Mouse (Mus musculus) myocyte (in vitro differentiated cells): Measurements from ENCODE around the gene Pde7b. TPM values are rescaled to one million over a fixed set of nuclear protein-coding genes. Genes with fewer than 3 reads are reported as not detected.
A peak's percentile ranks its signal among the peaks of the same experiment; 100 is the strongest.

Source experiments
- H3K27me3 ChIP-seq: one replicate; pipeline ENCODE4 v1.6.1; 2011; ENCODE audit not compliant: control insufficient read depth, insufficient read depth, insufficient read length
- H3K36me3 ChIP-seq: one replicate; pipeline ENCODE4 v1.6.1; 2011; ENCODE audit not compliant: control insufficient read depth, insufficient read depth
- H3K4me2 ChIP-seq: one replicate; pipeline ENCODE4 v1.6.1; 2011; ENCODE audit warnings: low read depth, control low read depth
- H3K4me3 ChIP-seq: one replicate; pipeline ENCODE4 v1.5.1; 2011; ENCODE audit warnings: mild to moderate bottlenecking, control low read depth, moderate library complexity
- H3K79me2 ChIP-seq: one replicate; pipeline ENCODE4 v1.6.1; 2011; ENCODE audit not compliant: control insufficient read depth, insufficient read depth
- H3ac ChIP-seq: one replicate; pipeline ENCODE4 v1.6.1; 2011; ENCODE audit not compliant: control insufficient read depth, insufficient read length
- CEBPB ChIP-seq: IDR thresholded peaks from 2 replicates; pipeline ENCODE4 v1.6.1; 2011; ENCODE audit warnings: mild to moderate bottlenecking, moderate library complexity; ENCODE audit not compliant: poor library complexity, insufficient read depth, severe bottlenecking
- E2F4 ChIP-seq: IDR thresholded peaks from one replicate; pipeline ENCODE4 v1.6.1; 2011; ENCODE audit warnings: mild to moderate bottlenecking, control low read depth, moderate library complexity; ENCODE audit not compliant: insufficient read depth
- MAX ChIP-seq: IDR thresholded peaks from one replicate; pipeline ENCODE4 v1.6.1; 2011; ENCODE audit warnings: low read depth, mild to moderate bottlenecking, control low read depth
- MYOD1 ChIP-seq, 3 experiments: IDR thresholded peaks; one replicate each; pipeline ENCODE4 v1.6.1; 2011; ENCODE audit warnings: control low read depth in 2 of 3, low read depth in 2 of 3, mild to moderate bottlenecking in 2 of 3, moderate library complexity in 1 of 3; ENCODE audit not compliant: insufficient read length in 2 of 3, control insufficient read depth in 1 of 3
- MYOG ChIP-seq, 3 experiments: IDR thresholded peaks; one replicate each; pipeline ENCODE4 v1.6.1; 2011; ENCODE audit warnings: control low read depth in 2 of 3, low read depth in 2 of 3, mild to moderate bottlenecking in 2 of 3; ENCODE audit not compliant: insufficient read length in 2 of 3, control insufficient read depth in 1 of 3, insufficient read depth in 1 of 3
- POLR2A ChIP-seq: IDR thresholded peaks from one replicate; pipeline ENCODE4 v1.6.1; 2011; ENCODE audit warnings: low read depth, mild to moderate bottlenecking, control low read depth, moderate library complexity; ENCODE audit not compliant: insufficient read length
- POLR2AphosphoS2 ChIP-seq: IDR thresholded peaks from one replicate; pipeline ENCODE4 v1.6.1; 2011; ENCODE audit warnings: low read depth, control low read depth; ENCODE audit not compliant: insufficient read length
- REST ChIP-seq: IDR thresholded peaks from one replicate; pipeline ENCODE4 v1.6.1; 2011; ENCODE audit warnings: mild to moderate bottlenecking, control low read depth, moderate library complexity; ENCODE audit not compliant: insufficient read depth, insufficient read length
- SRF ChIP-seq: IDR thresholded peaks from one replicate; pipeline ENCODE4 v1.6.1; 2011; ENCODE audit warnings: low read depth; ENCODE audit not compliant: control insufficient read depth, insufficient read length
- TCF12 ChIP-seq: IDR thresholded peaks from one replicate; pipeline ENCODE4 v1.6.1; 2011; ENCODE audit warnings: mild to moderate bottlenecking, control low read depth; ENCODE audit not compliant: poor library complexity, insufficient read depth, severe bottlenecking
- TCF3 ChIP-seq: IDR thresholded peaks from one replicate; pipeline ENCODE4 v1.6.1; 2011; ENCODE audit warnings: low read depth, control low read depth; ENCODE audit not compliant: insufficient read length
- USF1 ChIP-seq: IDR thresholded peaks from one replicate; pipeline ENCODE4 v1.6.1; 2011; ENCODE audit warnings: low read depth, mild to moderate bottlenecking, control low read depth, moderate library complexity
- polyA plus RNA-seq: library from polyadenylated mRNA; unstranded; fragments of >200 nt; fragmentation: generic; extraction: Trizol; gene quantifications from one replicate; pipeline ENCODE4 v1.2.1, GENCODE M21; 2012; ENCODE audit warnings: missing spikeins

Gene Pde7b
- polyA plus RNA-seq, 1 experiment: 0.16 TPM

- Histone ChIP-seq H3K36me3 (no peaks in the 10 kb centered on the region), H3K4me2 (no peak overlapping the region), H3ac (no peak overlapping the region), H3K4me3 (no peak overlapping the region), H3K79me2 (no peaks in the 10 kb centered on the region), H3K27me3 (no peaks in the 10 kb centered on the region)
- TF ChIP-seq REST (no peak), CEBPB (no peak), MYOG (IDR thresholded peaks at IDR 0.05; ENCODE audit: control insufficient read depth in 1 of 3, insufficient read depth in 1 of 3, insufficient read length in 2 of 3, low read depth in 2 of 3) (no peak), SRF (no peak), E2F4 (no peak), MAX (no peak), USF1 (no peak), TCF12 (no peak), POLR2AphosphoS2 (no peak), POLR2A (no peak), MYOD1 (IDR thresholded peaks at IDR 0.05; ENCODE audit: control insufficient read depth in 1 of 3, insufficient read length in 2 of 3, low read depth in 2 of 3) (no peak), TCF3 (no peak)
Observed at GRCm38 (mm10) chr10:20362450-20363118, 362.3 kb downstream of the Pde7b start.

GRCm38 (mm10) chr10:20361542-20362449 lies 363.1 kb downstream of the Pde7b start:
- TF ChIP-seq MYOD1 (IDR thresholded peaks at IDR 0.05; ENCODE audit: control insufficient read depth in 1 of 3, insufficient read length in 2 of 3, low read depth in 2 of 3): peak in 1 of 3 experiments; percentile 47
- no peak for TF ChIP-seq SRF
- no peak for TF ChIP-seq TCF3
- no peak for TF ChIP-seq TCF12
- peak in 1 of 3 experiments; percentile 40 for TF ChIP-seq MYOG (IDR thresholded peaks at IDR 0.05; ENCODE audit: control insufficient read depth in 1 of 3, insufficient read depth in 1 of 3, insufficient read length in 2 of 3, low read depth in 2 of 3)
- H3K27me3 ChIP-seq: no peaks in the 10 kb centered on the region
- no peak overlapping the region for H3K4me2 ChIP-seq
- peaks cover 3% of the 10 kb centered on the region for H3K36me3 ChIP-seq
- H3K4me3 ChIP-seq: no peak overlapping the region
- H3K79me2 ChIP-seq: no peaks in the 10 kb centered on the region
- no peak overlapping the region for H3ac ChIP-seq

- Histone ChIP-seq H3ac (no peak overlapping the region), H3K4me3 (peak overlapping the region; percentile 33), H3K27me3 (no peaks in the 10 kb centered on the region), H3K79me2 (no peaks in the 10 kb centered on the region), H3K36me3 (peaks cover 15% of the 10 kb centered on the region), H3K4me2 (peak overlapping the region; percentile 14)
- TF ChIP-seq POLR2A (no peak), SRF (no peak), MYOD1 (IDR thresholded peaks at IDR 0.05; ENCODE audit: control insufficient read depth in 1 of 3, insufficient read length in 2 of 3, low read depth in 2 of 3) (no peak), MAX (no peak), TCF12 (no peak), MYOG (IDR thresholded peaks at IDR 0.05; ENCODE audit: control insufficient read depth in 1 of 3, insufficient read depth in 1 of 3, insufficient read length in 2 of 3, low read depth in 2 of 3) (no peak), TCF3 (no peak), E2F4 (no peak), USF1 (no peak), REST (no peak), POLR2AphosphoS2 (no peak)
Observed at GRCm38 (mm10) chr10:20348894-20349293, 376.0 kb downstream of the Pde7b start.

Other genes with a start within 250 kb of the Pde7b start
- gene Ahi1, start 227.5 kb upstream of the Pde7b start, polyA plus RNA-seq: 5.4 TPM